Mouse (Mus musculus) cerebellum, adult 2 months (tissue): Measurements from ENCODE around the gene Rras2.

Source experiments
- CTCF ChIP-seq: fragments of 200-500 bp; IDR thresholded peaks from 2 replicates; pipeline ENCODE4 v1.5.1; 2011; ENCODE audit warnings: low read depth, mild to moderate bottlenecking, control low read depth, low read length, moderate library complexity, borderline replicate concordance; ENCODE audit not compliant: insufficient read depth
- POLR2A ChIP-seq: fragments of 200-500 bp; IDR thresholded peaks from 2 replicates; pipeline ENCODE4 v1.6.1; 2011; ENCODE audit warnings: low read length, control low read depth, borderline replicate concordance; ENCODE audit not compliant: insufficient read depth

DNA sequence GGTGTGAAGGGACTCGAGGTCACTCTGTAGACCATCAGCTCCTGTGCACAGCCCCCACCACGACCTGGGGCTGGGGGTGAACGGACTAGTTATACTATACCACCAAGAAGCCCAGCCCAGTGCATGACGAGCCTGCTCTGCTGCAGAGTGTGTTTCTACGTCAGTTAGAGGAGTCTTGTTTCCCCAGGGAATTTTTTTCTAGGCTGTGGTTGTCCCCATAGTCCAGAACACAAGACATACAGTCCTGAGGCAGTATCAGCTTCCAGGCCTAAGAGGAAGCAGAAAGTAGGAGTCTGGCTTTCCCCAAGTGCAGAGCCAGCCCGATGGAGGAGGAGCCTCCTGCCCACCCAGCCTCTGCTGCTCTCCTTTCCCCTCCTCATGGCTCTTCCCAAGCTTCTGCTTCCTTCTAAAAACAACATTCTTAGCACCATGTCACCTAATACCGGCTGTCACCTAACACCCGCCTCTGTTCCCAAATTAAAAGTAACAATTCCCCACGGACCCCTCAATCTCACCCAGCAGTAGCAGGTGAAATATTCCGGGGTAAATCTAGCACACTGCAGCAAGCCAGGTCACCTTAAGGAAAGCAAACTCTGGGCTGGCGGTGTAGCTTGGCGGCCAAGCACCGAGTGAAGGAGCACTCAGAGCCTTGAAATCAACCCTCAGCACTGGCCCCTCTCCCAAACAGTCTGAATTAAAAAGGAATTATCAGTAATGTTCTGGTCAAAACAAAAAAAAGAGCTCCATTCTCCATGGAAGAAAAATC lies 45.5 kb downstream of the Rras2 start:
- TF ChIP-seq CTCF (no peak), POLR2A (no peak)
